In the genomic region with DNA sequence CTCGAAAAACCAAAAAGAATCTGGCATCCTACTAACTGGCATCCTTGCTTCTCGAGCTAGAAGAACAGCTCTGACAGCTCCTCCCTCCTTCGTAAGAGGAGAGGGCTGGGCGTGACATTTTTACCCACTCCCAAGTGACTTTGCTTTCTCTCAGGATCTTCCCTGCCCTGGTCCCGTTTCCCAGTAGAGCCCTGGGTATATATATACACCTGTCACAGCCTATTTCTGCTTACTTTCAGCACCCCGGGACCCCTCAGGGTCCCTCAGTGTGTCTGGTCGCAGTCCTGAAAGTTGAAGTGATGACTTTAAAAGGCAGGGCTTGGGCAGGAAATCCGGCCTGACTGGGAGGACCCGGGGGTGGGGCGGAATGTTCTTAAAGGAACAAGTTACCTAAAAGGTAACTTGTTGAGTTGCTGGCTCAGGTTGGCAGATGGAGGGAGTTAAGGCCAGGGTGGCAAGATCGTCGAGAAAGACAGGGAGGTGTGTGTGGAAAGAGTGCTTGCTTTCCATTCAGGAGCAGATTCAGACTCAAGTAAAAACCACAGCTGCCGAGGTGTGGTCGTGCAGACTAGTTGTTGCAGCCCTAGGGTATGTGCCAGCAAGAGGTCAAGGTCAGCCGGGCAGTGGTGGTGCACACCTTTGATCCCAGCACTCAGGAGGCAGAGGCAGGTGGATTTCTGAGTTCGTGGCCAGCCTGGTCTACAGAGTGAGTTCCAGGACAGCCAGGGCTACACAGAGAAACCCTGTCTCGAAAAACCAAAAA, we compare ENCODE assay signal across 8 mouse cellular contexts. TPM values are rescaled to one million over a fixed set of nuclear protein-coding genes. Genes with fewer than 3 reads are reported as not detected.
A peak's percentile ranks its signal among the peaks of the same experiment; 100 is the strongest.
DNase-seq lines count a peak whose midpoint lies in the region; ATAC-seq and TF ChIP-seq lines count a peak whose summit lies in the region.

TSS of gene Ghdc (minus strand) at position 312 of the 763 bp plus-strand sequence.

- peak within 1 kb of the TSS; percentile 73 for H3K4me2 ChIP-seq in heart, embryonic 12.5 days
- H3K4me2 ChIP-seq in kidney, postnatal 0 days (ENCODE audit: low read length) = peak within 1 kb of the TSS; percentile 64
- H3K4me2 ChIP-seq in liver, embryonic 16.5 days (ENCODE audit: low read depth, low read length) = peak within 1 kb of the TSS; percentile 60
- H3K4me2 ChIP-seq in neural tube, embryonic 13.5 days = peak within 1 kb of the TSS; percentile 54

- WGBS in heart, embryonic 12.5 days = 17% methylated on average over 17 of the region's 17 CpGs
- WGBS in kidney, postnatal 0 days = 13% methylated on average over 17 of the region's 17 CpGs
- 9% methylated on average over 17 of the region's 17 CpGs for WGBS in liver, embryonic 16.5 days (ENCODE audit: insufficient replicate concordance)
- 25% methylated on average over 17 of the region's 17 CpGs for WGBS in neural tube, embryonic 13.5 days

- no peaks in the 10 kb centered on the region for H3K27me3 ChIP-seq in erythroblast, embryonic 14.5 days (ENCODE audit: control insufficient read depth)
- no peaks in the 10 kb centered on the region for H3K27me3 ChIP-seq in heart, embryonic 12.5 days (replicated peaks)
- no peaks in the 10 kb centered on the region for H3K27me3 ChIP-seq in kidney, postnatal 0 days (ENCODE audit: insufficient read depth, low read length)
- no peaks in the 10 kb centered on the region for H3K27me3 ChIP-seq in liver, embryonic 16.5 days (ENCODE audit: control insufficient read depth, insufficient read depth, low read depth, low read length)
- H3K27me3 ChIP-seq in neural tube, embryonic 13.5 days = no peaks in the 10 kb centered on the region

- H3K9ac ChIP-seq in heart, embryonic 12.5 days = peak within 1 kb of the TSS; percentile 69
- H3K9ac ChIP-seq in kidney, postnatal 0 days (ENCODE audit: low read depth, low read length) = peak within 1 kb of the TSS; percentile 58
- peak within 1 kb of the TSS; percentile 65 for H3K9ac ChIP-seq in liver, embryonic 16.5 days (ENCODE audit: low read depth, low read length)
- peak within 1 kb of the TSS; percentile 62 for H3K9ac ChIP-seq in neural tube, embryonic 13.5 days

- H3K9me3 ChIP-seq in erythroblast, embryonic 14.5 days (ENCODE audit: control insufficient read depth, low read length) = no peaks in the 10 kb centered on the region
- H3K9me3 ChIP-seq in heart, embryonic 12.5 days (replicated peaks) = no peaks in the 10 kb centered on the region
- H3K9me3 ChIP-seq in kidney, postnatal 0 days (replicated peaks; ENCODE audit: low read length) = no peaks in the 10 kb centered on the region
- no peaks in the 10 kb centered on the region for H3K9me3 ChIP-seq in liver, embryonic 16.5 days (replicated peaks; ENCODE audit: control insufficient read depth, low read length)
- H3K9me3 ChIP-seq in neural tube, embryonic 13.5 days = no peaks in the 10 kb centered on the region

- ATAC-seq in heart, embryonic 12.5 days (ENCODE audit: insufficient number of reproducible peaks, low FRiP score) = peak; percentile 79
- ATAC-seq in kidney, postnatal 0 days (replicated peaks; ENCODE audit: low FRiP score, low read depth) = peak; percentile 21; the same call in 1 of the 2 replicates
- peak; percentile 53; the same call in 1 of the 2 replicates for ATAC-seq in liver, embryonic 16.5 days (ENCODE audit: low read depth)
- no peak for ATAC-seq in neural tube, embryonic 13.5 days (ENCODE audit: low read depth)

- H3K4me1 ChIP-seq in bone marrow macrophage, adult 2 months (ENCODE audit: control insufficient read depth, insufficient read depth, low read length) = peaks cover 11% of the 10 kb centered on the region
- peaks cover 14% of the 10 kb centered on the region for H3K4me1 ChIP-seq in erythroblast, embryonic 14.5 days (ENCODE audit: control insufficient read depth)
- peaks cover 8% of the 10 kb centered on the region for H3K4me1 ChIP-seq in heart, embryonic 12.5 days (replicated peaks)
- H3K4me1 ChIP-seq in kidney, postnatal 0 days (replicated peaks; ENCODE audit: insufficient read depth, low read length) = 0 out of 2 replicates have a peak, but pooled peaks cover 5% of the 10 kb centered on the region
- peaks cover 5% of the 10 kb centered on the region for H3K4me1 ChIP-seq in liver, embryonic 16.5 days (ENCODE audit: control insufficient read depth, low read depth, low read length)
- peaks cover 13% of the 10 kb centered on the region; the same call in 1 of the 2 replicates for H3K4me1 ChIP-seq in neural tube, embryonic 13.5 days (replicated peaks)

- peak within 1 kb of the TSS; percentile 72 for H3K4me3 ChIP-seq in bone marrow macrophage, adult 2 months (ENCODE audit: insufficient read depth, low read length)
- H3K4me3 ChIP-seq in erythroblast, embryonic 14.5 days (replicated peaks) = peak within 1 kb of the TSS; percentile 63
- peak within 1 kb of the TSS; percentile 69 for H3K4me3 ChIP-seq in heart, embryonic 12.5 days
- peak within 1 kb of the TSS; percentile 73 for H3K4me3 ChIP-seq in kidney, postnatal 0 days (replicated peaks; ENCODE audit: low read depth, low read length)
- H3K4me3 ChIP-seq in liver, embryonic 16.5 days (ENCODE audit: low read depth, low read length) = peak within 1 kb of the TSS; percentile 66
- peak within 1 kb of the TSS; percentile 48 for H3K4me3 ChIP-seq in neural tube, embryonic 13.5 days

- peak; percentile 85 for DNase-seq in CD4-positive helper T cell, adult 2 months (ENCODE audit: low read depth, low spot score)
- peak; percentile 85 for DNase-seq in kidney, postnatal 0 days (ENCODE audit: low spot score)
- DNase-seq in telencephalon, adult 2 months (ENCODE audit: low read depth, low spot score) = peak; percentile 79

- TF ChIP-seq CTCF in bone marrow macrophage, adult 2 months (IDR thresholded peaks at IDR 0.05; ENCODE audit: low read depth, low read length) = no peak
- TF ChIP-seq CTCF in kidney, postnatal 0 days (IDR thresholded peaks at IDR 0.05; ENCODE audit: low read depth) = no peak

- H3K27ac ChIP-seq in bone marrow macrophage, adult 2 months (ENCODE audit: insufficient read depth, low read depth, low read length) = peak within 1 kb of the TSS; percentile 37; the same call in 1 of the 2 replicates
- H3K27ac ChIP-seq in heart, embryonic 12.5 days (ENCODE audit: poor library complexity, severe bottlenecking) = peak within 1 kb of the TSS; percentile 37; the same call in 1 of the 2 replicates
- H3K27ac ChIP-seq in kidney, postnatal 0 days = no peak within 1 kb of the TSS
- H3K27ac ChIP-seq in liver, embryonic 16.5 days (ENCODE audit: low read length) = no peak within 1 kb of the TSS
- H3K27ac ChIP-seq in neural tube, embryonic 13.5 days (replicated peaks) = no peak within 1 kb of the TSS

- H3K36me3 ChIP-seq in erythroblast, embryonic 14.5 days (ENCODE audit: control insufficient read depth) = no peaks in the 10 kb centered on the region; the same call in 1 of the 2 replicates
- H3K36me3 ChIP-seq in heart, embryonic 12.5 days = peaks cover 4% of the 10 kb centered on the region; the same call in 1 of the 2 replicates
- H3K36me3 ChIP-seq in kidney, postnatal 0 days (ENCODE audit: insufficient read depth, low read length) = 0 out of 2 replicates have a peak, but pooled peaks cover 4% of the 10 kb centered on the region
- no peaks in the 10 kb centered on the region for H3K36me3 ChIP-seq in liver, embryonic 16.5 days (ENCODE audit: control insufficient read depth, insufficient read depth)
- H3K36me3 ChIP-seq in neural tube, embryonic 13.5 days = no peaks in the 10 kb centered on the region

- no peak for TF ChIP-seq POLR2A in bone marrow macrophage, adult 2 months (IDR thresholded peaks at IDR 0.05; ENCODE audit: borderline replicate concordance, low read depth, low read length)

RNA-seq across cellular contexts. Expression of gene Ghdc, which starts in this region (rescaled TPM):
- 12.0 and 15.6 TPM in 2 replicates for polyA plus RNA-seq in bone marrow macrophage, adult 2 months (2012; ENCODE audit: insufficient read depth, insufficient read length, missing spikeins)
- polyA plus RNA-seq in erythroblast, embryonic 14.5 days (2012) = 0.20 and 0.58 TPM in 2 replicates
- 6.5 and 7.0 TPM in 2 replicates for polyA plus RNA-seq in heart, embryonic 12.5 days (2016; fragmentation: Nextera tagmentation; extraction: Ambion mirVana)
- polyA plus RNA-seq in kidney, postnatal 0 days (2015; fragmentation: Nextera tagmentation; extraction: Ambion mirVana) = 4.8 and 5.9 TPM in 2 replicates
- polyA plus RNA-seq in liver, embryonic 16.5 days (2015; fragmentation: Nextera tagmentation; extraction: Ambion mirVana) = 1.6 and 2.1 TPM in 2 replicates
- polyA plus RNA-seq in neural tube, embryonic 13.5 days (2015; fragmentation: Nextera tagmentation; extraction: Ambion mirVana) = 4.7 and 5.0 TPM in 2 replicates

Comparison
In these comparisons a context has a peak if more than half of its experiments do, and no peak if none do; other contexts are left out.
1. H3K27ac ChIP-seq: peak in bone marrow macrophage, adult 2 months (single experiment) and heart, embryonic 12.5 days (single experiment); none in kidney, postnatal 0 days (single experiment), liver, embryonic 16.5 days (single experiment) and neural tube, embryonic 13.5 days (single experiment).
2. Peak in every context shown above with its lines, with median percentiles within 50 percentile points of each other: DNase-seq, H3K4me3 ChIP-seq, H3K4me2 ChIP-seq and H3K9ac ChIP-seq.